Mouse (Mus musculus) hindbrain, embryonic 12.5 days (tissue): ENCODE measurements at regions not wholly inside any gene's neighbourhood (a gene's known extent, or its start where the extent isn't known, plus 50 kb on each side); places are given as distances from the start of the nearest gene placed in this dataset.
A peak's percentile ranks its signal among the peaks of the same experiment; 100 is the strongest.

ENCODE experiments used
- ATAC-seq: fragments of 200-750 bp; cut with Nextera tagmentation; 2 replicates; pipeline ENCODE4 v1.8.0; 2017; ENCODE audit warnings: moderate TSS enrichment; ENCODE audit not compliant: low FRiP score
- H3K27ac ChIP-seq: fragments of 300-500 bp; sonication (generic); 2 replicates; pipeline ENCODE4 v1.5.1; 2016; ENCODE audit warnings: mild to moderate bottlenecking
- H3K27me3 ChIP-seq: fragments of 300-500 bp; sonication (generic); 2 replicates; pipeline ENCODE4 v1.6.1; 2016; ENCODE audit warnings: mild to moderate bottlenecking
- H3K36me3 ChIP-seq: fragments of 300-500 bp; sonication (generic); 2 replicates; pipeline ENCODE4 v1.6.1; 2016; ENCODE audit warnings: mild to moderate bottlenecking
- H3K4me1 ChIP-seq: fragments of 300-500 bp; sonication (generic); 2 replicates; pipeline ENCODE4 v1.6.1; 2016
- H3K4me2 ChIP-seq: fragments of 300-500 bp; sonication (generic); replicated peaks from 2 replicates; pipeline ENCODE4 v1.6.1; 2016; ENCODE audit warnings: mild to moderate bottlenecking
- H3K4me3 ChIP-seq: fragments of 300-500 bp; sonication (generic); 2 replicates; pipeline ENCODE4 v1.5.1; 2016; ENCODE audit warnings: mild to moderate bottlenecking
- H3K9ac ChIP-seq: fragments of 300-500 bp; sonication (generic); 2 replicates; pipeline ENCODE4 v1.6.1; 2016; ENCODE audit warnings: mild to moderate bottlenecking, moderate library complexity
- H3K9me3 ChIP-seq: fragments of 300-500 bp; sonication (generic); replicated peaks from 2 replicates; pipeline ENCODE4 v1.6.1; 2016; ENCODE audit warnings: mild to moderate bottlenecking
- WGBS: fragments of 180-500 bp; shearing (Covaris S2); methylation state at CpG from one replicate; pipeline ENCODE4 v1.1.7; 2016; 5-methylcytosine and 5-hydroxymethylcytosine counted together

DNA sequence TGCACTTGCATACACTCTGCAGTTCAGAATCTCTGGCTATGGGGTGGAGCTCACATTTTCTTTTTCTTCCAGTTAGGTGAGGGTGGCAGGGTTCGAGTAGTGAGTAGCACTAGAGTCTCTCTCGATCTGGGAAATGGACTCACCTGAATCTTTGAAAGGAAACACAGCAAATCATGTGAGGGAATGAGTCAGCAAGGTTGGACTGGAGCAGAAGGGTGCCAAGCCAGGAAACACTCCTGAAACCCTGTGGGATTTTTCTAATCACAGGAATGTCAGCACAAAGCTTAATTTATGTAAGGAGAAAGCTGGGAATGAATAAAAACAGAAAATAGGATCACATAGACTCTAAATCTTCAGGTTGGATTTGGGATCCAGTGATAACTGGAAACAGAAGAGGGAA lies 282.1 kb downstream of the Slc30a10 start:
- WGBS, result 82% methylated on average over 2 of the region's 2 CpGs

DNA sequence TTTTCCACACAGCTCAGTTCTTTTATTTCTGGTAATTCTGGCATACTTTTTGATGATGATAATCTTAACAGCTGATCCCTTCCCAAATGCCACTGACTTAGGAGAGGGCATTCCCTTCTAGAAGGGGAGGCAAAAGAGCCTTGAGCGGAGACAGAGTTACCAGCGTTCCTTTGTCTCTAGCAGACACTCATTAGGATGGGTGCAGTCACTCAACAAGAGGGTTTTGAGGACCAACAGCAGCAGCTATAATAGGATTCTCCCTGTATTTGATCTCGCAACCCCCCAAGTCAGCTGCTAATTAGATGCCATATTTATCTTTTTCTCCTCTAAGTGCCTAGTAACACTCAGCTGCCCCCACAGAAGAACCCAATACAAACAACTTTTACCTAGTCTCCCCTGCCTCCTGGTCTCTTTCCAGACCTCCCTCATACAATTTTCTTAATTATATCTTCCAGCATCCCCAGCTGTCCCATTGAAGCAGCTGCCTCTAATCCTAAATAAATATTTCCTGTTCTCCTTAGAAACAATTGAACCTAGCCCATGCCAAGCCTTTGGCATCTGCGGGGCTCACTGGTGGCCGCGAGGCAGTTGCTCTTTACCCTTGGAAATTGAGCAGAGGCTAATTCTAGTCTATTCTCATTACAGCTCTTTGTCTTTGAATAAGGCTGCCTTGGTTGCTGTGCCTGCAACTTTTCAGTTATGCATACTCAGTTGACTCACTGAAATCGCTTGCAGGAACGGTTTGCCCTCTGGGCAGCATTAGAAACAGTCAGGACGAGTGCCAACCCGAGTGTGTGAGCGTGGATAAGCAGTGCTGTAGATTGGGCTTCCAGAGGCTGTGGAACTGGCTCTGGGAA lies 286.6 kb downstream of the Slc30a10 start:
- H3K9ac ChIP-seq, result no peak overlapping the region
- peak overlapping the region; percentile 35; the same call in 1 of the 2 replicates for H3K27ac ChIP-seq
- H3K9me3 ChIP-seq, result no peaks in the 10 kb centered on the region
- H3K4me1 ChIP-seq, result peaks cover 10% of the 10 kb centered on the region
- H3K27me3 ChIP-seq, result no peaks in the 10 kb centered on the region
- H3K36me3 ChIP-seq, result no peaks in the 10 kb centered on the region
- peak; percentile 43 for ATAC-seq
- WGBS, result 55% methylated on average over 11 of the region's 11 CpGs
- no peak overlapping the region for H3K4me2 ChIP-seq
- H3K4me3 ChIP-seq, result no peak overlapping the region

More for the DNA sequence above, 282.1 kb downstream of the Slc30a10 start:
- no peak overlapping the region for H3K4me2 ChIP-seq
- H3K27ac ChIP-seq, result no peak overlapping the region
- no peak overlapping the region for H3K4me3 ChIP-seq
- H3K36me3 ChIP-seq, result no peaks in the 10 kb centered on the region
- no peak overlapping the region for H3K9ac ChIP-seq
- peaks cover 9% of the 10 kb centered on the region for H3K4me1 ChIP-seq
- no peaks in the 10 kb centered on the region for H3K9me3 ChIP-seq
- no peaks in the 10 kb centered on the region for H3K27me3 ChIP-seq
- ATAC-seq, result no peak

DNA sequence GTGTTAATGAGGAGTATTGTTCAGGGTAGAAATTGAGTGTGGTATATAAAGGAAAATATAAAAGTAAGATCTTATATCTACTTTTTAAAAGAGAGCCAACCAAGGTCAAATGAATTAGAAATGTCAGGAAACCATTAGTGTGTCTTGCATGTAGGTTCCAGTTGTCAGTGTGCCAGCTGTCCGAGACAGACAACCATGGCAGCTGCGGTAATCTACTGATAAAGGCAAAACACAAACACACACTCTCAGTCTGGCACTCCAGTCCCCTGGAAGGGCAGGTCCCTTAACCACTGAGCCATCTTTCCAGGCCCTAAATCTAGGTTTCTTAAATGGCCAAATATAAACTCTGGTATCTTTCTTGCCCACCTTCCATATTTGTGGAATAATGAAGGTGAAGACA lies 294.6 kb downstream of the Slc30a10 start:
- no peak overlapping the region for H3K27ac ChIP-seq
- H3K9ac ChIP-seq, result no peak overlapping the region
- 79% methylated on average over 2 of the region's 2 CpGs for WGBS
- H3K4me2 ChIP-seq, result no peak overlapping the region
- no peaks in the 10 kb centered on the region for H3K27me3 ChIP-seq
- H3K36me3 ChIP-seq, result no peaks in the 10 kb centered on the region
- H3K4me1 ChIP-seq, result no peaks in the 10 kb centered on the region
- no peak for ATAC-seq
- no peak overlapping the region for H3K4me3 ChIP-seq
- no peaks in the 10 kb centered on the region for H3K9me3 ChIP-seq

DNA sequence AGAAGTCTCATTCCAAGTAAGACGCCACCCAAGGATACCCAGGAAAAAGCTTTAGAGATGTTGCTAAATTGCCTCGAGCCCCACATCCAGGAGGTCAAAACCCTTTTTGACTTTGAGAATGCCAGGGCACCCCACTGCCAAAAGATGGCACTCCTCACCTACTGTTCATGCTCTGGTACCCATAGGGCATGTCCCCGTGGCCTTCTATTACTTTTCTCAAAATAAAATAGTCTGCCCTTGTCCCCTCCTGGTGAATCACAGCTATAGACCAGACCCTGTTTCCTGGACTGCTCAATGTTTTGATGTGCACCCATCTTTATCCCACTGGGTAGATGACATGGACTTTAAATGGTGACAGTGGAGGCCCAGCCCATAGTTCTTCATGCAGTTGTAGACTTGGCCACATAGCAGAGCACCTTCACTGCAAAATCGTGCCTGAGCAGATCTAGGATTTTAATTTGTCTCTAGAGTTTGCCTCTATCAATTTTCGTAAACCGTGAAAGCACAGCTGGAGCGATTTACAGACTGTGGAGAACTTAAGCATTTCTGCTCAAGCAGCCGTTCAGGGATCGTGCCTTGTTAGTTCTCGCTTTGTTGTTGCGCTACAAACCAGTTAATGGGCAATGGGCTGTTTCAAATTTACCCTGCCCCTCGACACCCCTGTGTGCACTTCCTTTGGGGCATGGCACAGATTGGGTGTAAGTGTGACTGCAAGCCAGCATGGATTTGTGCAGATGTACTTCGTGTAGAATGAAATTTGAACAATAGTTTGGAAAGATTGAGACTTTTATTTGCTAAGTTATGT lies 300.0 kb downstream of the Slc30a10 start:
- H3K27ac ChIP-seq, result no peak overlapping the region
- H3K4me3 ChIP-seq, result no peak overlapping the region
- no peaks in the 10 kb centered on the region for H3K4me1 ChIP-seq
- H3K9me3 ChIP-seq, result no peaks in the 10 kb centered on the region
- 70% methylated on average over 13 of the region's 13 CpGs for WGBS
- ATAC-seq, result no peak
- no peak overlapping the region for H3K9ac ChIP-seq
- no peaks in the 10 kb centered on the region for H3K27me3 ChIP-seq
- no peak overlapping the region for H3K4me2 ChIP-seq
- no peaks in the 10 kb centered on the region for H3K36me3 ChIP-seq

DNA sequence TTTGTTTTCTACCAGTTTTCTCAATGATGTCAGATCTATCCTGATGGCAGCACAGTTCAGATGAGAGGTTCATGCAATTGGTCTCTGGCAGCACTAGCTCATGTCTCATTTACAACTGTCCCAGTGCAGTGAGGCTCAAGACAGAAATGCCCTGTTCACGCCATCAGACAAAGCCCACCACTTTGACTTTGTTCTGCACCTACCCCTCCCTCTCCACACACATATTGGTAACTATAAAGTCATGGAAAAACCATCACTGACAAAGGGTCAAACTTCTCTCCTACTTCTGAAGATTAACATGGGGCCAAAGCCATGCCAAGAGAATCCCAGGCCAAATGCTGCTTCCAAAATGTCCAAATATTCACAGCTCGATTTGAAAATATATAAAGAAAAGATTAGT lies 302.7 kb downstream of the Slc30a10 start:
- ATAC-seq, result no peak
- no peaks in the 10 kb centered on the region for H3K4me1 ChIP-seq
- no peak overlapping the region for H3K27ac ChIP-seq
- no peak overlapping the region for H3K4me2 ChIP-seq
- no peak overlapping the region for H3K4me3 ChIP-seq
- H3K9ac ChIP-seq, result no peak overlapping the region
- H3K36me3 ChIP-seq, result no peaks in the 10 kb centered on the region
- H3K9me3 ChIP-seq, result no peaks in the 10 kb centered on the region
- 86% methylated on average over 2 of the region's 2 CpGs for WGBS
- no peaks in the 10 kb centered on the region for H3K27me3 ChIP-seq

DNA sequence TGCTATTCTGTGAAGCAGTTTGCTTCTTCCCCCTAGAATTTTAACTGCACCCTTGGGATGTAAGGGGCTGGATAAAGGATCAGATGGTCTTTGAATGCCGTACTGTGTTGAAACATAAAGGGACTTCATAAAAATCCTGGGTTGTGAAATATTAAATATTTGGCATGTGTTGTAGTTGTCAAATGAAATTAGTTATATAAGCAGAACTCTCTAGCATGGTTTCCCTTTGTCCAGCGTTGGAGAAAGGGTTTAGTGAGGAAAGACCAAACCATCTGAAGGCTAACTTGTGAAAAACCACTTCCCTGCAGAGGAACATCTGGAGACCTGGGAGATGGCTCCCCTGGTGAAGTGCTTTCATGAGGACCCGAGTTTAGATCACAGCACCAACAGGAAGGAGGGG lies 319.6 kb downstream of the Slc30a10 start:
- 48% methylated on average over 3 of the region's 3 CpGs for WGBS
- Histone ChIP-seq H3K27ac (no peak overlapping the region), H3K4me3 (no peak overlapping the region), H3K4me2 (no peak overlapping the region), H3K9ac (no peak overlapping the region), H3K4me1 (no peaks in the 10 kb centered on the region), H3K9me3 (no peaks in the 10 kb centered on the region), H3K36me3 (no peaks in the 10 kb centered on the region), H3K27me3 (no peaks in the 10 kb centered on the region)
- no peak for ATAC-seq

DNA sequence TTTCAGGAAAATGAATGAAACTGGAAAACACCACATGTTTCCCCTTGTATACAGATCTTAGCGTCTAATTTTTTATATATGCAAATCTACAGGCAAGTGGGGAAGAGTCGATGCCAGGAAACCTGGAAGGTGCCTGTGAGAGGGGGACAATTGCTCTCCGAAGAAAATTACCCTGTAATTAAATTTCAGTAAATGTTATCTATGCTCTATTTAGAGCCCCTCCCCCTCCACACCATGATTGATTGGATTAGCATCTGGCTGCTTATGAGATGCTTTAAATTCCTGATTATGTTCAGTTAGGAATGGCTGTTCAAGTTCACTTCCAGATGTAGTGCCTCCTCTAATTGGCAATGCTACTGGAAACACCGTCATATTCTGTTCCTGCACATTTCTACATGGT lies 325.0 kb downstream of the Slc30a10 start:
- H3K4me1 ChIP-seq, result no peaks in the 10 kb centered on the region
- WGBS, result 74% methylated on average over 4 of the region's 4 CpGs
- H3K27me3 ChIP-seq, result no peaks in the 10 kb centered on the region
- H3K4me2 ChIP-seq, result no peak overlapping the region
- H3K9me3 ChIP-seq, result no peaks in the 10 kb centered on the region
- H3K27ac ChIP-seq, result no peak overlapping the region
- ATAC-seq, result no peak
- H3K4me3 ChIP-seq, result no peak overlapping the region
- H3K9ac ChIP-seq, result no peak overlapping the region
- no peaks in the 10 kb centered on the region for H3K36me3 ChIP-seq

DNA sequence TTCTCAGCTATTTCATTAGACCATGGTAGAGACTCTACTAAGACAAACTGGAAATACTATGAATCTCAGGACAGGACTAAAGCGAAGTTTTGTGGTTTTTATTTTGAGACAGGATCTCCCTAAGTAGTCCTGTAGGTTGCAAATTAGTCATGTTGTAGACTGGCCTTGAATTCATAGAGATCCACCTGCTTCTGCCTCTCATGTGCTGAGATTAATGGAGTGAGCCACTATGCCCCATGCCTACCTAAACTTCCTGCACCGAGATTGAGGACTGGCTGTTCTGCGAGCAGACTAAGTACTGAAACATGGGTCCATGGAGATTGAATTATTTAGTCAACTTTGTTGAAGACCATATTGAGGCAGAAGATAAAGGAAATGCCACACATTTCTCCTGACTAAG lies 315.0 kb downstream of the Lyplal1 start:
- WGBS, result 91% methylated on average over 3 of the region's 3 CpGs
- Histone ChIP-seq H3K27me3 (no peaks in the 10 kb centered on the region), H3K9ac (no peak overlapping the region), H3K27ac (no peak overlapping the region), H3K9me3 (no peaks in the 10 kb centered on the region), H3K36me3 (no peaks in the 10 kb centered on the region), H3K4me1 (no peaks in the 10 kb centered on the region), H3K4me3 (no peak overlapping the region), H3K4me2 (no peak overlapping the region)
- ATAC-seq, result no peak

DNA sequence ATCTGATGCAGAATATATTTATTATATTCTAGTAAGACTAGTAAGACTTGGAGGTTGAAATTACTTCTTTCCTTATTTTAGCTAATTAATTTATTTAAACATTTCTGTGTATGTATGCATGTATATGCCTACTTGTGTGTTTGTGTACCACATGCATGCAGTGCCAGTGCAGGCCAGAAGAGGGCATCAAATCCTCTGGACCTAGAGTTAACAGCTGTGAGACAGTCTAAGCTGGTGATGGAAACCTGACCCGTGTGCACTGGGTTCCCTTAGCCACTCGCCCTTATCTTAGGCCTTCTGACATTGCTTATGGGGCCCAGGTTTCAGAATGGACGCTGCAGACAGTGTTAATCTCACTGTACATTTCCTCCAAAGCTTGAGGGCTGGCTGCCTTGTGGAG lies 302.2 kb downstream of the Lyplal1 start:
- Histone ChIP-seq H3K27me3 (no peaks in the 10 kb centered on the region), H3K9me3 (no peaks in the 10 kb centered on the region), H3K4me3 (no peak overlapping the region), H3K4me2 (no peak overlapping the region), H3K4me1 (no peaks in the 10 kb centered on the region), H3K27ac (no peak overlapping the region), H3K36me3 (no peaks in the 10 kb centered on the region), H3K9ac (no peak overlapping the region)
- no peak for ATAC-seq
- WGBS, result 91% methylated on average over 3 of the region's 3 CpGs

DNA sequence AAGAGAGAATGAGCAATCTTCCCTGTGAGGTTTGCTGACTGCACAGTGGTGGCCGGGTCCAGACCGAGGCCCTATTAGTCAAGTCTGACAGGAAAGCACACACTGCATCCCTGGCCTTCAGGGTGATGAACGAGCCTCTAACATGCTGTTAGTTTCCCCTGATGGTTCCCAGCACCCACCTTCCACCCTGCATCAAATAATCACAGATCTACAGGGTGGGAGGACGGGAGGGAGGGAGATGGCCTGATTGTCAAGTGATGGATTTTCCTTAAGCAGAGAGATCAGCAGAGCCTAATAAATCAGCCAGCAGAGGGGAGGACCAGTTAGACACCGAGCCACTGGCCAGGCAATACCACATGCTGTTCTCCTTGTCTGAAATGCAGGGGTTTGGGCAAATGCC lies 298.1 kb downstream of the Lyplal1 start:
- Histone ChIP-seq H3K9me3 (no peaks in the 10 kb centered on the region), H3K4me3 (no peak overlapping the region), H3K27me3 (no peaks in the 10 kb centered on the region), H3K4me1 (no peaks in the 10 kb centered on the region), H3K27ac (no peak overlapping the region), H3K36me3 (no peaks in the 10 kb centered on the region), H3K4me2 (no peak overlapping the region), H3K9ac (no peak overlapping the region)
- peak; percentile 40; the same call in 1 of the 2 replicates for ATAC-seq
- 17% methylated on average over 5 of the region's 5 CpGs for WGBS

DNA sequence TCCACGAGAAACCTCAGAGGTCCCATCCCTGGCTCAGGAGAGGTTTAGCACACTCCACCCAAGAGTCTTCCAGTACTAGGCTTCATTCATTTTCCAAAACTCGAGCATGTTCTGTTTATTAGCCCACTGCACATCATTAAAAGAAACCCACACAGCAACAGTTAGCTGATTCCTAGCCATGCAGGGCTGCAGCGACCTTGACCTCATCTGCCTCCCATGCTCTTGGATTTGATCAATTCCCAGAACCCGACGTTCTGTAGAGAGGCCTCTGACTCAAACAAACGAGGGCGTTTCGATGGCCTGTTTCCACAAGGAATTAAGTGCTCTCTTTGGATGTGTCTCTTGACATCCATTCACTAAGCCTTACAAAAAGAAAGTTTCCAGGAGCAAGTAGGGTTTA lies 294.9 kb downstream of the Lyplal1 start:
- no peak overlapping the region for H3K27ac ChIP-seq
- WGBS, result 76% methylated on average over 8 of the region's 8 CpGs
- no peaks in the 10 kb centered on the region for H3K27me3 ChIP-seq
- no peaks in the 10 kb centered on the region for H3K36me3 ChIP-seq
- no peak overlapping the region for H3K4me2 ChIP-seq
- no peak overlapping the region for H3K4me3 ChIP-seq
- no peaks in the 10 kb centered on the region for H3K4me1 ChIP-seq
- no peak overlapping the region for H3K9ac ChIP-seq
- no peaks in the 10 kb centered on the region for H3K9me3 ChIP-seq
- ATAC-seq, result no peak

DNA sequence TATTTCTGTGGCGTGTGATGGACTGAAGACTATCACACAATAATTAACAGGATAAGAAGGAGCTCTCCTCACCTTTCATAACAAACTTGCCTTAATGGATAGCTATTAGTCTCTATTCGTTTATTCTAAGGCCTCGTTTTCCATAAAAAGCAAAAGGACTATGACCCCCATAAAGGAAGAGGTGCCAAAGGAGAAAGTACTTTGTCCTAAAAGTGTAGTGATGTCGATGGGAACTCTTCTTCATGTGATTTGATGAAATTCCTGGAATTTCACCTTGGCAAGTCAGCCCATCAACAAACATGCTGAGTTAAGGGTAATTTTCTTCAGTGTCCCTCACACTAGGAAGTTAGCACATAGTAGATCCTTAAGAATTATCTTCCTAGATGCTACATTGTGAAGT lies 293.9 kb downstream of the Lyplal1 start:
- no peaks in the 10 kb centered on the region for H3K9me3 ChIP-seq
- H3K27me3 ChIP-seq, result no peaks in the 10 kb centered on the region
- no peak for ATAC-seq
- H3K4me2 ChIP-seq, result no peak overlapping the region
- H3K4me3 ChIP-seq, result no peak overlapping the region
- WGBS, result 88% methylated on average over 4 of the region's 4 CpGs
- no peak overlapping the region for H3K27ac ChIP-seq
- no peaks in the 10 kb centered on the region for H3K36me3 ChIP-seq
- H3K9ac ChIP-seq, result no peak overlapping the region
- no peaks in the 10 kb centered on the region for H3K4me1 ChIP-seq

DNA sequence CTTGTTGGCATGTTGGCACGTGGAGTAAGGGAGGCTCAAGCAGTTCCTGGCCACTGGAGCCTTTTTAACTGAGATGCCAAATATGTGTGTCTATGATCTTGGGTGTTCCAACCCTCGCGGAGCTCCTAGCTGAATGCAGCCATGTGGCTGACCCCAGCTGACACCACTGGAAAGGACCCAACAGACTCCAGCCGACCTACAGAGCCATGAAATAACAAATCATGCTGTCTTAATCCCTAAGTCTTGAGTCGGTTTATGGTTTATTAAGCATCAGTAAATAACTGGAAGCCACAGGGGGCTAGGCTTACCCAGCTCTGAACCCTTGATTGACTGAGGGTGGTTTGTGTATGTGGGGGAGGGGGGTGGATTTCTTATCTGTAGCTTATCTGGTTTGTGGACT lies 293.2 kb downstream of the Lyplal1 start:
- Histone ChIP-seq H3K36me3 (no peaks in the 10 kb centered on the region), H3K9ac (no peak overlapping the region), H3K4me1 (no peaks in the 10 kb centered on the region), H3K4me2 (no peak overlapping the region), H3K9me3 (no peaks in the 10 kb centered on the region), H3K27ac (no peak overlapping the region), H3K27me3 (no peaks in the 10 kb centered on the region), H3K4me3 (no peak overlapping the region)
- WGBS, result 53% methylated on average over 5 of the region's 5 CpGs
- no peak for ATAC-seq
